Mouse (Mus musculus) cerebellum, adult 9-10 months (tissue): ENCODE measurements around the gene Syngr2.

Experiments
- DNase-seq: peaks from one replicate; pipeline ENCODE4 v3.0.0; 2022

Gene Syngr2

GRCm38 (mm10) chr11:117836306-117836705 lies 26.8 kb downstream of the Syngr2 start:
- DNase-seq, result no peak

GRCm38 (mm10) chr11:117838572-117838971 lies 29.1 kb downstream of the Syngr2 start:
- DNase-seq, result no peak

- no peak for DNase-seq
Measured at GRCm38 (mm10) chr11:117839021-117839420, 29.6 kb downstream of the Syngr2 start.

GRCm38 (mm10) chr11:117840910-117841309 lies 31.4 kb downstream of the Syngr2 start:
- no peak for DNase-seq

GRCm38 (mm10) chr11:117843434-117843833 lies 34.0 kb downstream of the Syngr2 start:
- no peak for DNase-seq

GRCm38 (mm10) chr11:117844997-117845396 lies 35.5 kb downstream of the Syngr2 start:
- no peak for DNase-seq

- no peak for DNase-seq
Measured at GRCm38 (mm10) chr11:117845651-117846050, 36.2 kb downstream of the Syngr2 start.

- DNase-seq, result no peak
Measured at GRCm38 (mm10) chr11:117846640-117847039, 37.2 kb downstream of the Syngr2 start.

GRCm38 (mm10) chr11:117847593-117848215 lies 38.2 kb downstream of the Syngr2 start:
- DNase-seq, result no peak

GRCm38 (mm10) chr11:117848271-117848984 lies 39.0 kb downstream of the Syngr2 start:
- peak; percentile 38 for DNase-seq

GRCm38 (mm10) chr11:117848985-117849671 lies 39.7 kb downstream of the Syngr2 start, which contains the start of gene Birc5:
Gene Birc5, plus strand, starts transcription at chr11:117849251.
- DNase-seq, result peak; percentile 94

GRCm38 (mm10) chr11:117852875-117853274 lies 43.4 kb downstream of the Syngr2 start:
- DNase-seq, result no peak

- DNase-seq, result no peak
Measured at GRCm38 (mm10) chr11:117854241-117854640, 44.8 kb downstream of the Syngr2 start.

GRCm38 (mm10) chr11:117855360-117855759 lies 45.9 kb downstream of the Syngr2 start:
- DNase-seq, result no peak

- no peak for DNase-seq
Measured at GRCm38 (mm10) chr11:117855975-117856374, 46.5 kb downstream of the Syngr2 start.

GRCm38 (mm10) chr11:117857462-117857861 lies 48.0 kb downstream of the Syngr2 start:
- no peak for DNase-seq

- no peak for DNase-seq
Measured at GRCm38 (mm10) chr11:117858392-117858791, 48.9 kb downstream of the Syngr2 start.

- no peak for DNase-seq
Measured at GRCm38 (mm10) chr11:117860601-117861000, 51.1 kb downstream of the Syngr2 start, which contains the start of gene Tmem235. Gene Tmem235, plus strand, starts transcription at chr11:117860752.

- no peak for DNase-seq
Measured at GRCm38 (mm10) chr11:117863174-117863856, 53.8 kb downstream of the Syngr2 start.
